Mouse (Mus musculus) monocyte, adult 2 months (primary cell): Measurements from ENCODE around the gene Tenm4.

ENCODE experiments used
- DNase-seq, 2 experiments: peaks; one replicate each; pipeline ENCODE4 v3.0.0; 2022; ENCODE audit warnings: low spot score in 2 of 2, low read depth in 1 of 2

The Tenm4 gene

GRCm38 (mm10) chr7:96883297-96883696, 712.3 kb downstream of the Tenm4 start:
- DNase-seq: no peak

GRCm38 (mm10) chr7:96887088-96887654, 716.1 kb downstream of the Tenm4 start:
- DNase-seq: no peak

- DNase-seq: no peak
Observed at GRCm38 (mm10) chr7:96889061-96890034, 718.3 kb downstream of the Tenm4 start.

- DNase-seq: no peak
Observed at GRCm38 (mm10) chr7:96890035-96890621, 719.1 kb downstream of the Tenm4 start.

- DNase-seq: no peak
Observed at GRCm38 (mm10) chr7:96890987-96891386, 719.9 kb downstream of the Tenm4 start.

GRCm38 (mm10) chr7:96899036-96899569, 728.1 kb downstream of the Tenm4 start:
- DNase-seq: no peak

- DNase-seq: no peak
Observed at GRCm38 (mm10) chr7:96902183-96902582, 731.1 kb downstream of the Tenm4 start.

GRCm38 (mm10) chr7:96903088-96903985, 732.3 kb downstream of the Tenm4 start:
- no peak for DNase-seq

- no peak for DNase-seq
Observed at GRCm38 (mm10) chr7:96904442-96904841, 733.4 kb downstream of the Tenm4 start.

- DNase-seq: no peak
Observed at GRCm38 (mm10) chr7:96904936-96905335, 733.9 kb downstream of the Tenm4 start.

GRCm38 (mm10) chr7:96905422-96905821, 734.4 kb downstream of the Tenm4 start:
- no peak for DNase-seq

- DNase-seq: no peak
Observed at GRCm38 (mm10) chr7:96906216-96906615, 735.2 kb downstream of the Tenm4 start.

- no peak for DNase-seq
Observed at GRCm38 (mm10) chr7:96907971-96908680, 737.1 kb downstream of the Tenm4 start.

- DNase-seq: no peak
Observed at GRCm38 (mm10) chr7:96909856-96910255, 738.8 kb downstream of the Tenm4 start.

- DNase-seq: no peak
Observed at GRCm38 (mm10) chr7:96910310-96910960, 739.4 kb downstream of the Tenm4 start.

GRCm38 (mm10) chr7:96914031-96914430, 743.0 kb downstream of the Tenm4 start:
- peak; percentile 13 to 50 for DNase-seq

GRCm38 (mm10) chr7:96915452-96916105, 744.5 kb downstream of the Tenm4 start:
- DNase-seq: no peak

GRCm38 (mm10) chr7:96920447-96921095, 749.5 kb downstream of the Tenm4 start:
- no peak for DNase-seq

GRCm38 (mm10) chr7:96922927-96923326, 751.9 kb downstream of the Tenm4 start:
- no peak for DNase-seq
